Mouse (Mus musculus) ES-E14 (cell line): ENCODE results near the gene Olfr1024. TPM values are rescaled to one million over a fixed set of nuclear protein-coding genes. Genes with fewer than 3 reads are reported as not detected.

Source experiments
- DNase-seq: peaks from one replicate; pipeline ENCODE4 v3.0.0-alpha.2; 2013; ENCODE audit warnings: low read depth, low spot score
- H3K27ac ChIP-seq: 2 replicates; pipeline ENCODE4 v1.5.1; 2012; ENCODE audit warnings: low read depth, mild to moderate bottlenecking, low read length, moderate library complexity, mixed read lengths; ENCODE audit not compliant: poor library complexity, insufficient read depth, severe bottlenecking
- H3K36me3 ChIP-seq: 2 replicates; pipeline ENCODE4 v1.6.1; 2012; ENCODE audit warnings: mild to moderate bottlenecking, low read length, moderate library complexity, mixed read lengths; ENCODE audit not compliant: control insufficient read depth, poor library complexity, insufficient read depth, severe bottlenecking
- H3K4me1 ChIP-seq, 2 experiments: fragments of 150-350 bp in 1 of 2; sonication (generic) in 1 of 2; 2 replicates each; pipeline ENCODE4 v1.6.1; 2012; ENCODE audit warnings: low read length in 2 of 2, mild to moderate bottlenecking in 1 of 2, mixed read lengths in 1 of 2; ENCODE audit not compliant: control insufficient read depth in 2 of 2, insufficient read depth in 2 of 2, poor library complexity in 1 of 2
- H3K4me3 ChIP-seq, 2 experiments: fragments of 150-350 bp in 1 of 2; sonication (generic) in 1 of 2; 2 replicates each; pipeline ENCODE4 v1.5.1; 2012; ENCODE audit warnings: low read length in 2 of 2, low read depth in 1 of 2, mild to moderate bottlenecking in 1 of 2, mixed read lengths in 1 of 2; ENCODE audit not compliant: insufficient read depth in 1 of 2, poor library complexity in 1 of 2, severe bottlenecking in 1 of 2
- H3K9ac ChIP-seq: 2 replicates; pipeline ENCODE4 v1.6.1; 2012; ENCODE audit warnings: low read depth, mild to moderate bottlenecking, low read length, mixed read lengths; ENCODE audit not compliant: poor library complexity, insufficient read depth, severe bottlenecking
- H3K9me3 ChIP-seq: fragments of 150-350 bp; sonication (generic); 2 replicates; pipeline ENCODE4 v1.6.1; 2012; ENCODE audit warnings: low read depth, mild to moderate bottlenecking, low read length; ENCODE audit not compliant: control insufficient read depth, insufficient read depth
- CHD2 ChIP-seq: IDR thresholded peaks from 2 replicates; pipeline ENCODE4 v1.6.1; 2014; ENCODE audit warnings: mild to moderate bottlenecking, low read depth, low read length, inconsistent platforms
- HCFC1 ChIP-seq: IDR thresholded peaks from 2 replicates; pipeline ENCODE4 v1.6.1; 2012; ENCODE audit warnings: low read length, inconsistent platforms, borderline replicate concordance; ENCODE audit not compliant: insufficient read depth
- MAFK ChIP-seq: IDR thresholded peaks from 2 replicates; pipeline ENCODE4 v1.6.1; 2014; ENCODE audit warnings: mild to moderate bottlenecking, low read depth, low read length, inconsistent platforms; ENCODE audit not compliant: insufficient read depth
- ZC3H11A ChIP-seq: IDR thresholded peaks from 2 replicates; pipeline ENCODE4 v1.6.1; 2012; ENCODE audit warnings: low read depth, mild to moderate bottlenecking, inconsistent platforms, low read length, borderline replicate concordance
- ZNF384 ChIP-seq: IDR thresholded peaks from 2 replicates; pipeline ENCODE4 v1.6.1; 2012; ENCODE audit warnings: low read depth, low read length, inconsistent platforms
- in situ Hi-C, 2 experiments: fragments of 600-800 bp; cut with MboI; formaldehyde crosslinking; loops; one replicate each; pipeline ENCODE4 v1.15.1; 2025; ENCODE audit warnings: low sequenced_read_pairs in 2 of 2, inconsistent platforms in 1 of 2; ENCODE audit not compliant: unreplicated experiment in 2 of 2
- total RNA-seq: library from RNA; depleted of rRNA; stranded (reverse); fragments of 300-350 nt; gene quantifications from 2 replicates; pipeline ENCODE4 v1.2.3, GENCODE M21; 2012; rRNA removed

The Olfr1024 gene
- total RNA-seq, 1 experiment: not detected

DNA sequence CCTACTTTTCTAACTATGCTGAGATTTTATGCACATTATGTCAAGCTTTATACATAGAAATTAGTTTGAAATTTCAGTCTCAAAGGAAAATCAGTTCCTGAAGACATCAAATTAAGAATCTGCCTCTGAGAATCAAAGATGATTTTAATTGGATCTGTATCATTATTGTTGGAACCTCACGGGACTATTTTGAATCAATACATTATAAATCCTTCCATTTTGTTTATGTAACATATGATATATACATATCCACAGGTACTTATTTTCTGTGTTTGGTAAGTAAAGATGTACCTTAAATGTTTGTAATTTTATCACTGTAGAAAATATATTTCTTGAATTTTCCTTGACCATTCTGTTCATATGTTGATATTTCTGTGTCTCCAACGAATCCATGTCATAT, 19.5 kb downstream of the Olfr1024 start, which contains the start of gene Olfr1023:
TSS of gene Olfr1023 (plus strand) at position 301 of the 400 bp plus-strand sequence.
- DNase-seq: no peak
- Histone ChIP-seq H3K9ac (no peak within 1 kb of the TSS), H3K4me3 (no peak within 1 kb of the TSS), H3K9me3 (no peaks in the 10 kb centered on the region), H3K27ac (no peak within 1 kb of the TSS), H3K36me3 (no peaks in the 10 kb centered on the region), H3K4me1 (no peaks in the 10 kb centered on the region)
- in situ Hi-C loops: no loop called here
- no peak for TF ChIP-seq CHD2
- TF ChIP-seq ZC3H11A: no peak
- TF ChIP-seq HCFC1: no peak
- TF ChIP-seq ZNF384: no peak
- no peak for TF ChIP-seq MAFK

DNA sequence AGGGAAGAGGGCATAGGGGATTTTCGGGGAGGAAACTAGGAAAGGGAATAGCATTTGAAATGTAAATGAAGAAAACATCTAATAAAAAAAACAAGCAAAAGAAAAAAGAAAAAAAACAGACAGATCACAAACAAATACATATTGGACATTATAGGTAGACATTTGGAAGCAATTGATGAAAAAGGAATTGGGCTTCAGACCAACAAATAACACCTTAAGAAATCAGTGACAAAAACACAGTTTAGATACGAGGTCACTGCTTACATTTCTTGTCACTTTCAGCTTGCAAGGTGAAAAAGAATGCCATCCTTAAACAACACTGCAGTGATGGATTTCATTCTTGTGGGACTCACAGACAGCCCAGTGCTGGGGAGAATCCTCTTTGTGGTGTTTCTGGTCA, 36.6 kb downstream of the Olfr1024 start, which contains the start of gene Olfr1022:
TSS of gene Olfr1022 (plus strand) at position 301 of the 400 bp plus-strand sequence.
- Histone ChIP-seq H3K4me1 (no peaks in the 10 kb centered on the region), H3K9ac (no peak within 1 kb of the TSS), H3K4me3 (no peak within 1 kb of the TSS), H3K9me3 (no peaks in the 10 kb centered on the region), H3K36me3 (no peaks in the 10 kb centered on the region), H3K27ac (no peak within 1 kb of the TSS)
- in situ Hi-C loops: no loop called here
- no peak for TF ChIP-seq ZC3H11A
- TF ChIP-seq MAFK: no peak
- TF ChIP-seq HCFC1: no peak
- no peak for TF ChIP-seq ZNF384
- TF ChIP-seq CHD2: no peak
- no peak for DNase-seq

Other genes starting within 250 kb of the Olfr1024 start
- not detected in 2 replicates for gene Olfr154, start 240.6 kb downstream of the Olfr1024 start, total RNA-seq
- gene Olfr1006, start 226.3 kb downstream of the Olfr1024 start, total RNA-seq: not detected in 2 replicates
- gene Olfr1008, start 215.6 kb downstream of the Olfr1024 start, total RNA-seq: not detected in 2 replicates
- gene Olfr1009, start 189.6 kb downstream of the Olfr1024 start, total RNA-seq: not detected in 2 replicates
- gene Olfr1012, start 142.3 kb downstream of the Olfr1024 start, total RNA-seq: not detected in 2 replicates
- gene Olfr1013, start 138.0 kb downstream of the Olfr1024 start, total RNA-seq: not detected in 2 replicates
- not detected in 2 replicates for gene Olfr1014, start 132.3 kb downstream of the Olfr1024 start, total RNA-seq
- not detected in 2 replicates for gene Olfr1015, start 123.0 kb downstream of the Olfr1024 start, total RNA-seq
- gene Olfr1016, start 102.5 kb downstream of the Olfr1024 start, total RNA-seq: not detected in 2 replicates
- gene Olfr1018, start 86.6 kb downstream of the Olfr1024 start, total RNA-seq: not detected in 2 replicates
- not detected in 2 replicates for gene Olfr1019, start 59.6 kb downstream of the Olfr1024 start, total RNA-seq
- gene Olfr1020, start 58.0 kb downstream of the Olfr1024 start, total RNA-seq: not detected in 2 replicates
- gene Olfr1022, start 36.5 kb downstream of the Olfr1024 start, total RNA-seq: not detected in 2 replicates
- not detected in 2 replicates for gene Olfr1023, start 19.4 kb downstream of the Olfr1024 start, total RNA-seq
- gene Olfr1025-ps1, start 10.1 kb upstream of the Olfr1024 start, total RNA-seq: not detected in 2 replicates
- gene Olfr1026, start 16.5 kb upstream of the Olfr1024 start, total RNA-seq: not detected in 2 replicates
- not detected in 2 replicates for gene Olfr1028, start 45.4 kb upstream of the Olfr1024 start, total RNA-seq
- not detected in 2 replicates for gene Olfr1029, start 68.8 kb upstream of the Olfr1024 start, total RNA-seq
- not detected in 2 replicates for gene Olfr1030, start 74.2 kb upstream of the Olfr1024 start, total RNA-seq
- gene Olfr1031, start 85.3 kb upstream of the Olfr1024 start, total RNA-seq: not detected in 2 replicates
- gene Olfr1032, start 100.5 kb upstream of the Olfr1024 start, total RNA-seq: not detected in 2 replicates
- not detected in 2 replicates for gene Olfr1033, start 115.6 kb upstream of the Olfr1024 start, total RNA-seq
- not detected in 2 replicates for gene Olfr1034, start 140.8 kb upstream of the Olfr1024 start, total RNA-seq
- gene Olfr1036, start 168.9 kb upstream of the Olfr1024 start, total RNA-seq: not detected in 2 replicates
- gene Olfr1037, start 182.3 kb upstream of the Olfr1024 start, total RNA-seq: not detected in 2 replicates
- gene Olfr1039, start 230.9 kb upstream of the Olfr1024 start, total RNA-seq: not detected in 2 replicates
- not detected in 2 replicates for gene Olfr1040, start 241.7 kb upstream of the Olfr1024 start, total RNA-seq